Mouse (Mus musculus): ENCODE data around the gene Serhl. TPM values are rescaled to one million over a fixed set of nuclear protein-coding genes. Genes with fewer than 3 reads are reported as not detected.

Gene Serhl
- polyA plus RNA-seq, 1 experiment from 2014 or later = 49.1 TPM

- WGBS = 5% methylated on average over 27 of the region's 27 CpGs
- Histone ChIP-seq H3K36me3 (no peaks in the 10 kb centered on the region), H3K4me1 (peaks cover 34% of the 10 kb centered on the region), H3K27ac (no peak overlapping the region), H3K9me3 (replicated peaks) (no peaks in the 10 kb centered on the region), H3K27me3 (ENCODE audit: low read depth, poor library complexity, severe bottlenecking) (peaks cover 58% of the 10 kb centered on the region), H3K4me3 (peak overlapping the region; percentile 31; the same call in 1 of the 2 replicates)
- peak; percentile 37 for DNase-seq (ENCODE audit: low spot score)
Measured at GRCm38 (mm10) chr15:83088495-83089428, 544 bp upstream of the Serhl start.

GRCm38 (mm10) chr15:83090874-83091273 is 1.6 kb downstream of the Serhl start:
- peaks cover 26% of the 10 kb centered on the region for H3K4me1 ChIP-seq
- H3K36me3 ChIP-seq = no peaks in the 10 kb centered on the region
- H3K9me3 ChIP-seq (replicated peaks) = no peaks in the 10 kb centered on the region
- H3K4me3 ChIP-seq = no peak overlapping the region
- 41% methylated on average over 3 of the region's 3 CpGs for WGBS
- DNase-seq (ENCODE audit: low spot score) = no peak
- peaks cover 49% of the 10 kb centered on the region for H3K27me3 ChIP-seq (ENCODE audit: low read depth, poor library complexity, severe bottlenecking)
- no peak overlapping the region for H3K27ac ChIP-seq

GRCm38 (mm10) chr15:83093687-83094086 is 4.4 kb downstream of the Serhl start:
- Histone ChIP-seq H3K9me3 (replicated peaks) (no peaks in the 10 kb centered on the region), H3K27me3 (ENCODE audit: low read depth, poor library complexity, severe bottlenecking) (peaks cover 34% of the 10 kb centered on the region), H3K4me3 (no peak overlapping the region), H3K36me3 (no peaks in the 10 kb centered on the region), H3K27ac (no peak overlapping the region), H3K4me1 (peaks cover 16% of the 10 kb centered on the region)
- no peak for DNase-seq (ENCODE audit: low spot score)
- WGBS = 88% methylated on average over 2 of the region's 2 CpGs

GRCm38 (mm10) chr15:83095950-83096349 is 6.6 kb downstream of the Serhl start:
- Histone ChIP-seq H3K4me1 (peaks cover 23% of the 10 kb centered on the region), H3K4me3 (no peak overlapping the region), H3K36me3 (no peaks in the 10 kb centered on the region), H3K9me3 (replicated peaks) (no peaks in the 10 kb centered on the region), H3K27me3 (ENCODE audit: low read depth, poor library complexity, severe bottlenecking) (peaks cover 21% of the 10 kb centered on the region), H3K27ac (no peak overlapping the region)
- WGBS = 51% methylated on average over 2 of the region's 2 CpGs
- no peak for DNase-seq (ENCODE audit: low spot score)

- H3K27me3 ChIP-seq (ENCODE audit: low read depth, poor library complexity, severe bottlenecking) = peaks cover 21% of the 10 kb centered on the region
- H3K4me1 ChIP-seq = peaks cover 20% of the 10 kb centered on the region
- no peaks in the 10 kb centered on the region for H3K36me3 ChIP-seq
- no peaks in the 10 kb centered on the region for H3K9me3 ChIP-seq (replicated peaks)
- DNase-seq (ENCODE audit: low spot score) = peak; percentile 93
- 3% methylated on average over 31 of the region's 31 CpGs for WGBS
- H3K4me3 ChIP-seq = peak overlapping the region; percentile 59
- H3K27ac ChIP-seq = peak overlapping the region; percentile 86
Measured at GRCm38 (mm10) chr15:83099533-83100331, 10.4 kb downstream of the Serhl start.

GRCm38 (mm10) chr15:83100332-83100662 is 11.0 kb downstream of the Serhl start:
- Histone ChIP-seq H3K27ac (peak overlapping the region; percentile 86), H3K4me3 (peak overlapping the region; percentile 59), H3K36me3 (no peaks in the 10 kb centered on the region), H3K27me3 (ENCODE audit: low read depth, poor library complexity, severe bottlenecking) (peaks cover 21% of the 10 kb centered on the region), H3K4me1 (peaks cover 20% of the 10 kb centered on the region), H3K9me3 (replicated peaks) (no peaks in the 10 kb centered on the region)
- no peak for DNase-seq (ENCODE audit: low spot score)
- WGBS = 5% methylated on average over 8 of the region's 8 CpGs

- WGBS = 64% methylated on average over 1 of the region's 1 CpGs
- H3K27me3 ChIP-seq (ENCODE audit: low read depth, poor library complexity, severe bottlenecking) = peaks cover 14% of the 10 kb centered on the region
- no peak for DNase-seq (ENCODE audit: low spot score)
- no peak overlapping the region for H3K4me3 ChIP-seq
- no peaks in the 10 kb centered on the region for H3K9me3 ChIP-seq (replicated peaks)
- H3K4me1 ChIP-seq = peaks cover 25% of the 10 kb centered on the region
- no peaks in the 10 kb centered on the region for H3K36me3 ChIP-seq
- no peak overlapping the region for H3K27ac ChIP-seq
Measured at GRCm38 (mm10) chr15:83103111-83103510, 13.8 kb downstream of the Serhl start.

GRCm38 (mm10) chr15:83106426-83106825 is 17.1 kb downstream of the Serhl start:
- WGBS = 68% methylated on average over 6 of the region's 6 CpGs
- 0 out of 2 replicates have a peak, but pooled peaks cover 5% of the 10 kb centered on the region for H3K36me3 ChIP-seq
- DNase-seq (ENCODE audit: low spot score) = no peak
- H3K9me3 ChIP-seq (replicated peaks) = no peaks in the 10 kb centered on the region
- no peak overlapping the region for H3K27ac ChIP-seq
- H3K27me3 ChIP-seq (ENCODE audit: low read depth, poor library complexity, severe bottlenecking) = no peaks in the 10 kb centered on the region
- no peak overlapping the region for H3K4me3 ChIP-seq
- peaks cover 4% of the 10 kb centered on the region; the same call in 1 of the 2 replicates for H3K4me1 ChIP-seq

- WGBS = 68% methylated on average over 6 of the region's 6 CpGs
- DNase-seq (ENCODE audit: low spot score) = no peak
- H3K4me1 ChIP-seq = peaks cover 6% of the 10 kb centered on the region
- no peaks in the 10 kb centered on the region for H3K9me3 ChIP-seq (replicated peaks)
- H3K36me3 ChIP-seq = 0 out of 2 replicates have a peak, but pooled peaks cover 5% of the 10 kb centered on the region
- no peaks in the 10 kb centered on the region for H3K27me3 ChIP-seq (ENCODE audit: low read depth, poor library complexity, severe bottlenecking)
- H3K27ac ChIP-seq = no peak overlapping the region
- H3K4me3 ChIP-seq = no peak overlapping the region
Measured at GRCm38 (mm10) chr15:83107814-83108213, 18.5 kb downstream of the Serhl start.

- DNase-seq (ENCODE audit: low spot score) = no peak
- 60% methylated on average over 6 of the region's 6 CpGs for WGBS
- H3K9me3 ChIP-seq (replicated peaks) = no peaks in the 10 kb centered on the region
- peaks cover 32% of the 10 kb centered on the region for H3K36me3 ChIP-seq
- no peak overlapping the region for H3K27ac ChIP-seq
- H3K4me1 ChIP-seq = peaks cover 9% of the 10 kb centered on the region
- no peak overlapping the region for H3K4me3 ChIP-seq
- H3K27me3 ChIP-seq (ENCODE audit: low read depth, poor library complexity, severe bottlenecking) = no peaks in the 10 kb centered on the region
Measured at GRCm38 (mm10) chr15:83111290-83111689, 22.0 kb downstream of the Serhl start.

- Histone ChIP-seq H3K4me1 (peaks cover 9% of the 10 kb centered on the region), H3K27ac (no peak overlapping the region), H3K27me3 (ENCODE audit: low read depth, poor library complexity, severe bottlenecking) (no peaks in the 10 kb centered on the region), H3K4me3 (no peak overlapping the region), H3K9me3 (replicated peaks) (no peaks in the 10 kb centered on the region), H3K36me3 (peaks cover 38% of the 10 kb centered on the region)
- no peak for DNase-seq (ENCODE audit: low spot score)
- 89% methylated on average over 7 of the region's 7 CpGs for whole genome bisulfite sequencing
Measured at GRCm38 (mm10) chr15:83111874-83112273, 22.6 kb downstream of the Serhl start.

GRCm38 (mm10) chr15:83112898-83113297 is 23.6 kb downstream of the Serhl start:
- no peaks in the 10 kb centered on the region for H3K27me3 ChIP-seq (ENCODE audit: low read depth, poor library complexity, severe bottlenecking)
- no peak overlapping the region; the same call in 1 of the 2 replicates for H3K27ac ChIP-seq
- 12% methylated on average over 11 of the region's 11 CpGs for WGBS
- H3K36me3 ChIP-seq = peaks cover 48% of the 10 kb centered on the region
- H3K4me3 ChIP-seq = no peak overlapping the region
- peak; percentile 72 for DNase-seq (ENCODE audit: low spot score)
- peaks cover 5% of the 10 kb centered on the region for H3K4me1 ChIP-seq
- no peaks in the 10 kb centered on the region for H3K9me3 ChIP-seq (replicated peaks)

- Histone ChIP-seq H3K27me3 (ENCODE audit: low read depth, poor library complexity, severe bottlenecking) (no peaks in the 10 kb centered on the region), H3K36me3 (peaks cover 61% of the 10 kb centered on the region), H3K9me3 (replicated peaks) (no peaks in the 10 kb centered on the region), H3K27ac (no peak overlapping the region), H3K4me3 (no peak overlapping the region), H3K4me1 (peaks cover 5% of the 10 kb centered on the region)
- DNase-seq (ENCODE audit: low spot score) = no peak
- WGBS = 79% methylated on average over 9 of the region's 9 CpGs
Measured at GRCm38 (mm10) chr15:83114106-83114505, 24.8 kb downstream of the Serhl start.

Data from limb, embryonic 10.5 days (tissue).